In the genomic region with DNA sequence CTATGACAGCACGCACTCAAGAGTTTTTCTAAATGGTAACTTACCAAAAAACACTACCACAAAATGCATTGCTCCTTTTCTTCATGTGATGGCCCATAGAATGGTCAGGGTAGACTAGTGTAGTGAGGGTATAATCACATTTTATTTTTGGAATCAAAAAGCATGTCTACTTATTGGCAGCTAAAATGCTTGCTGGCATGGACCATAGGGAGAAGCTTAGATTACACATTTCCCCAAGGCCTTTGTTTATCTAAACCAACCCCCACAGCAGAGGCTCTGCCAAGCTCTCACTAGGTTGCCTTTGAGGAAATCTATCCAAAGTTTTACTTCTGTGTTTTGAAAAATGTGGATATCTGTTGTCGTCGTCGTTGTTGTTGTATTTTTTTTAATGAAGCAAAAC, we compare ENCODE assay signal across 15 mouse cellular contexts.
DNase-seq lines count a peak whose midpoint lies in the region; ATAC-seq and TF ChIP-seq lines count a peak whose summit lies in the region.
"Had no signal": no experiment of that assay in that cellular context is flagged by ENCODE, and none has a peak within 500 bp of the region (broad histone marks: within the 10 kb centered on the region; RNA-seq: fewer than 3 reads in every experiment).

No protein-coding gene starts in this region.

- H3K4me3 ChIP-seq in kidney, postnatal 0 days (replicated peaks; ENCODE audit: low read depth, low read length): no peak overlapping the region
- H3K4me3 ChIP-seq in embryonic facial prominence, embryonic 14.5 days (ENCODE audit: low read depth, low read length): no peak overlapping the region
- H3K4me3 ChIP-seq in intestine, embryonic 15.5 days (replicated peaks): no peak overlapping the region
- no peak overlapping the region for H3K4me3 ChIP-seq in kidney, embryonic 14.5 days (ENCODE audit: low read length)
- H3K4me3 ChIP-seq: hindbrain, embryonic 15.5 days; megakaryocyte, embryonic 14.5 days; stomach, embryonic 15.5 days had no signal

- H3K4me2 ChIP-seq in kidney, postnatal 0 days (ENCODE audit: low read length): no peak overlapping the region
- H3K4me2 ChIP-seq in embryonic facial prominence, embryonic 14.5 days (ENCODE audit: low read depth, low read length): no peak overlapping the region
- no peak overlapping the region for H3K4me2 ChIP-seq in intestine, embryonic 15.5 days (replicated peaks)
- no peak overlapping the region for H3K4me2 ChIP-seq in kidney, embryonic 14.5 days (replicated peaks; ENCODE audit: low read depth, low read length)
- H3K4me2 ChIP-seq: hindbrain, embryonic 15.5 days; stomach, embryonic 15.5 days had no signal

- H3K4me1 ChIP-seq in kidney, postnatal 0 days (replicated peaks; ENCODE audit: insufficient read depth, low read length): no peaks in the 10 kb centered on the region
- H3K4me1 ChIP-seq in embryonic facial prominence, embryonic 14.5 days (ENCODE audit: control insufficient read depth, insufficient read depth, low read length): peaks cover 12% of the 10 kb centered on the region
- H3K4me1 ChIP-seq in intestine, embryonic 15.5 days (replicated peaks): no peaks in the 10 kb centered on the region
- no peaks in the 10 kb centered on the region for H3K4me1 ChIP-seq in kidney, embryonic 14.5 days (ENCODE audit: control insufficient read depth, insufficient read depth, low read length)
- H3K4me1 ChIP-seq: hindbrain, embryonic 15.5 days; megakaryocyte, embryonic 14.5 days; stomach, embryonic 15.5 days had no signal

- H3K9ac ChIP-seq in kidney, postnatal 0 days (ENCODE audit: low read depth, low read length): no peak overlapping the region
- no peak overlapping the region for H3K9ac ChIP-seq in embryonic facial prominence, embryonic 14.5 days (ENCODE audit: low read depth, low read length)
- no peak overlapping the region for H3K9ac ChIP-seq in intestine, embryonic 15.5 days
- no peak overlapping the region for H3K9ac ChIP-seq in kidney, embryonic 14.5 days (ENCODE audit: low read depth, low read length)
- H3K9ac ChIP-seq: hindbrain, embryonic 15.5 days; stomach, embryonic 15.5 days had no signal

- no peaks in the 10 kb centered on the region for H3K36me3 ChIP-seq in kidney, postnatal 0 days (ENCODE audit: insufficient read depth, low read length)
- no peaks in the 10 kb centered on the region for H3K36me3 ChIP-seq in embryonic facial prominence, embryonic 14.5 days (ENCODE audit: control insufficient read depth, insufficient read depth, low read length)
- H3K36me3 ChIP-seq in intestine, embryonic 15.5 days: no peaks in the 10 kb centered on the region
- H3K36me3 ChIP-seq in kidney, embryonic 14.5 days (ENCODE audit: control insufficient read depth, insufficient read depth, low read length): no peaks in the 10 kb centered on the region
- H3K36me3 ChIP-seq: hindbrain, embryonic 15.5 days; stomach, embryonic 15.5 days had no signal

- H3K27me3 ChIP-seq in kidney, postnatal 0 days (ENCODE audit: insufficient read depth, low read length): no peaks in the 10 kb centered on the region
- no peaks in the 10 kb centered on the region for H3K27me3 ChIP-seq in embryonic facial prominence, embryonic 14.5 days (replicated peaks; ENCODE audit: control insufficient read depth, insufficient read depth, low read length)
- no peaks in the 10 kb centered on the region for H3K27me3 ChIP-seq in intestine, embryonic 15.5 days (replicated peaks)
- no peaks in the 10 kb centered on the region for H3K27me3 ChIP-seq in kidney, embryonic 14.5 days (ENCODE audit: control insufficient read depth, insufficient read depth, low read length)
- H3K27me3 ChIP-seq: hindbrain, embryonic 15.5 days; megakaryocyte, embryonic 14.5 days; stomach, embryonic 15.5 days had no signal

- no peak for TF ChIP-seq CTCF in kidney, postnatal 0 days (IDR thresholded peaks at IDR 0.05; ENCODE audit: low read depth)

- WGBS in kidney, postnatal 0 days: 56% methylated on average over 4 of the region's 4 CpGs
- WGBS in embryonic facial prominence, embryonic 14.5 days: 49% methylated on average over 4 of the region's 4 CpGs
- 81% methylated on average over 4 of the region's 4 CpGs for WGBS in intestine, embryonic 15.5 days
- WGBS in kidney, embryonic 14.5 days: 65% methylated on average over 4 of the region's 4 CpGs

- no peaks in the 10 kb centered on the region for H3K9me3 ChIP-seq in kidney, postnatal 0 days (replicated peaks; ENCODE audit: low read length)
- peaks cover 11% of the 10 kb centered on the region; the same call in 1 of the 2 replicates for H3K9me3 ChIP-seq in embryonic facial prominence, embryonic 14.5 days (ENCODE audit: control insufficient read depth, low read length)
- no peaks in the 10 kb centered on the region for H3K9me3 ChIP-seq in intestine, embryonic 15.5 days
- H3K9me3 ChIP-seq in kidney, embryonic 14.5 days (ENCODE audit: control insufficient read depth, low read length): 0 out of 2 replicates have a peak, but pooled peaks cover 2% of the 10 kb centered on the region
- H3K9me3 ChIP-seq: hindbrain, embryonic 15.5 days; stomach, embryonic 15.5 days had no signal

- H3K27ac ChIP-seq in kidney, postnatal 0 days: no peak overlapping the region
- peak overlapping the region; percentile 35; the same call in 1 of the 2 replicates for H3K27ac ChIP-seq in embryonic facial prominence, embryonic 14.5 days (replicated peaks; ENCODE audit: low read depth, low read length)
- H3K27ac ChIP-seq in intestine, embryonic 15.5 days: no peak overlapping the region
- no peak overlapping the region for H3K27ac ChIP-seq in kidney, embryonic 14.5 days (ENCODE audit: low read depth, low read length)
- H3K27ac ChIP-seq: hindbrain, embryonic 15.5 days; stomach, embryonic 15.5 days had no signal

- ATAC-seq in kidney, postnatal 0 days (replicated peaks; ENCODE audit: low FRiP score, low read depth): no peak
- peak; percentile 62; the same call in 1 of the 2 replicates for ATAC-seq in embryonic facial prominence, embryonic 14.5 days (ENCODE audit: low read depth)
- ATAC-seq in intestine, embryonic 15.5 days: no peak
- ATAC-seq in kidney, embryonic 14.5 days (ENCODE audit: low FRiP score, low TSS enrichment): no peak

- DNase-seq in adrenal gland, postnatal 10 days: peak; percentile 57
- no peak for DNase-seq in adrenal gland, adult 18-20 months (ENCODE audit: low spot score in 2 of 2)
- DNase-seq in kidney, postnatal 0 days (ENCODE audit: low spot score): peak; percentile 17
- no peak for DNase-seq in kidney, adult 18-20 months
- DNase-seq in embryonic facial prominence, embryonic 14.5 days (ENCODE audit: low spot score): peak; percentile 89
- DNase-seq in lung, postnatal 25 days (ENCODE audit: low spot score): peak; percentile 35
- DNase-seq: cerebellum, adult 18-20 months; kidney, postnatal 10 days; liver; thymus, postnatal 14 days had no signal

Comparison
In these comparisons a context has a peak if more than half of its experiments do, and no peak if none do; other contexts are left out.
1. DNase-seq: peak in adrenal gland, postnatal 10 days (single experiment), kidney, postnatal 0 days (single experiment), embryonic facial prominence, embryonic 14.5 days (single experiment) and lung, postnatal 25 days (single experiment); none in adrenal gland, adult 18-20 months (0 of 2) and kidney, adult 18-20 months (single experiment).